Mouse (Mus musculus): ENCODE measurements around the gene Rimbp2. TPM values are rescaled to one million over a fixed set of nuclear protein-coding genes. Genes with fewer than 3 reads are reported as not detected.

Gene Rimbp2
- total and polyA plus RNA-seq, 3 experiments = not detected

DNA sequence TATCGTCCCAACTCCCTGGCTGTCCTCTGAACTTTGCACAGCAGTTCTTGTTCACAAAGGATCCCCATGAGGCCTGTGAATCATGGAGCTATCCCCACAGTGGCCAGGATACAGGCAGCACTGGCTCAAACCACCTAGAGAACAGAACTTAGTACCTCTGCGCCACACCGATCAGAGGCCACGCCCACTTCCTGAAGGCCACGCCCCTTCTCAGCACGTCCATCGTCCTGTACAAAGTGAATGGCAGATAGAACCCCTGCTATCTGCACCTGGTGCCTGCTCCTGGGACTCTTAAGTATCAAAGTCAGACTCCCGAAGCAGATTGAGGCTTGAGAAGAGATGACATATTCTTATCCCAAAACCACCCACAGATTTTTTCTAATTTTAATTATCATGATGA, 242.7 kb downstream of the Rimbp2 start:
- Histone ChIP-seq H3K9me3 (replicated peaks; ENCODE audit: low read length) (peaks cover 90% of the 10 kb centered on the region), H3K27me3 (replicated peaks) (no peaks in the 10 kb centered on the region)

DNA sequence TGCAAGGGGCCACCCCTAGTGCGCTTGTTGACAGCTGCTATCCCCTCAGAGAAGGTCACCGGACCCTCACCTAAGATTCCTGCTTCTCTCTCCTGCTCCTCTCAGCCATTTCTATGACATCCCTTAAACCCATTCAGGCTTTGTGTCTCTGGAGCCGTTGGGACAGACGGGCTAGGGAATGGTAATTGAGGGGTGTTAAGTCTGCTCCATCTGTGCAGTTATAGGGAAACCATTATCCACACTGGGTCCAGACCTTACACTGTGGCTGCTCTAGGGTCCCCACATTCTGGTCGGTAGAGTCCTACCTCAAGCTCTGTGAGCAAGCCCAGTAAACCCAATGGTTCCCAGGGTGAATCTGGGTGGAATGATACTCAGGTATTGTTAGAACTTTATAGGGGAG, 244.4 kb downstream of the Rimbp2 start:
- no peak overlapping the region for H3K4me3 ChIP-seq (replicated peaks in 1 of 3; ENCODE audit: low read depth in 2 of 3, low read length in 2 of 3, poor library complexity in 1 of 3)
- no peaks in the 10 kb centered on the region for H3K27me3 ChIP-seq (replicated peaks)
- H3K9ac ChIP-seq (ENCODE audit: insufficient read depth, low read depth) = no peak overlapping the region
- DNase-seq (ENCODE audit: extremely low read depth) = no peak
- TF ChIP-seq E2F4 (IDR thresholded peaks at IDR 0.05; ENCODE audit: insufficient replicate concordance, low read depth, low read length) (no peak), CHD1 (IDR thresholded peaks at IDR 0.05; ENCODE audit: low read depth, low read length) (no peak), MEF2A (IDR thresholded peaks at IDR 0.05; ENCODE audit: borderline replicate concordance, low read depth, low read length) (no peak), ZC3H11A (IDR thresholded peaks at IDR 0.05; ENCODE audit: low read depth, low read length) (no peak), SIN3A (IDR thresholded peaks at IDR 0.05; ENCODE audit: low read length) (no peak), ZKSCAN1 (IDR thresholded peaks at IDR 0.05; ENCODE audit: borderline replicate concordance, low read depth, low read length) (no peak), RAD21 (IDR thresholded peaks at IDR 0.05; ENCODE audit: low read depth, low read length) (no peak), MAX (IDR thresholded peaks at IDR 0.05; ENCODE audit: low read length) (no peak), IRF4 (IDR thresholded peaks at IDR 0.05; ENCODE audit: low read depth, low read length) (no peak)
- no peaks in the 10 kb centered on the region for H3K4me1 ChIP-seq (ENCODE audit: control insufficient read depth in 1 of 2, insufficient read depth in 2 of 2)
- dilution Hi-C loops (cut with MboI; ENCODE audit: extremely low pct_ligation_motif_present, extremely low pct_unique_long_range_greater_than_20kb, low sequenced_read_pairs) (no loop called here), in situ Hi-C loops (cut with MboI; ENCODE audit: low pct_ligation_motif_present, low pct_unique_long_range_greater_than_20kb, low sequenced_read_pairs) (no loop called here)
- H3K36me3 ChIP-seq (replicated peaks in 1 of 2; ENCODE audit: control insufficient read depth in 1 of 2, insufficient read depth in 1 of 2, low read length in 1 of 2) = no peaks in the 10 kb centered on the region
- H3K4me2 ChIP-seq (ENCODE audit: insufficient read depth, low read depth, poor library complexity, severe bottlenecking) = no peak overlapping the region
- H3K9me3 ChIP-seq (replicated peaks; ENCODE audit: low read length) = peaks cover 87% of the 10 kb centered on the region
- H3K79me2 ChIP-seq (replicated peaks; ENCODE audit: control insufficient read depth, extremely low read depth, insufficient read depth, poor library complexity, severe bottlenecking) = no peaks in the 10 kb centered on the region
- no peak overlapping the region for H3K27ac ChIP-seq (ENCODE audit: insufficient read depth, low read depth)

More for the DNA sequence above, 242.7 kb downstream of the Rimbp2 start:
- dilution Hi-C loops (cut with MboI; ENCODE audit: extremely low pct_ligation_motif_present, extremely low pct_unique_long_range_greater_than_20kb, low sequenced_read_pairs) = no loop called here
- no peak for DNase-seq (ENCODE audit: extremely low read depth)
- Histone ChIP-seq H3K79me2 (replicated peaks; ENCODE audit: control insufficient read depth, extremely low read depth, insufficient read depth, poor library complexity, severe bottlenecking) (no peaks in the 10 kb centered on the region), H3K9ac (ENCODE audit: insufficient read depth, low read depth) (no peak overlapping the region), H3K36me3 (replicated peaks in 1 of 2; ENCODE audit: control insufficient read depth in 1 of 2, insufficient read depth in 1 of 2, low read length in 1 of 2) (no peaks in the 10 kb centered on the region), H3K4me2 (ENCODE audit: insufficient read depth, low read depth, poor library complexity, severe bottlenecking) (no peak overlapping the region), H3K4me3 (replicated peaks in 1 of 3; ENCODE audit: low read depth in 2 of 3, low read length in 2 of 3, poor library complexity in 1 of 3) (no peak overlapping the region), H3K4me1 (ENCODE audit: control insufficient read depth in 1 of 2, insufficient read depth in 2 of 2) (no peaks in the 10 kb centered on the region), H3K27ac (ENCODE audit: insufficient read depth, low read depth) (no peak overlapping the region)
- TF ChIP-seq MAFK (IDR thresholded peaks at IDR 0.05; ENCODE audit: insufficient replicate concordance, low read length) = no peak
- no peak for TF ChIP-seq TBP (conservative IDR thresholded peaks at IDR 0.05; ENCODE audit: low read depth, low read length)
- in situ Hi-C loops (cut with MboI; ENCODE audit: low pct_ligation_motif_present, low pct_unique_long_range_greater_than_20kb, low sequenced_read_pairs) = no loop called here

Other genes with a start within 250 kb of the Rimbp2 start
- gene Stx2, start 55.1 kb upstream of the Rimbp2 start, total RNA-seq (2012; rRNA removed) = 3.4 and 5.2 TPM in 2 replicates
- gene Stx2, start 55.1 kb upstream of the Rimbp2 start, total RNA-seq (2014; rRNA removed) = 0.74 and 1.2 TPM in 2 replicates
- 1.9 and 2.5 TPM in 2 replicates for gene Stx2, start 55.1 kb upstream of the Rimbp2 start, polyA plus RNA-seq (2012; ENCODE audit: insufficient read length, low read depth)
- gene Ran, start 66.6 kb upstream of the Rimbp2 start, total RNA-seq (2012; rRNA removed) = 847 and 977 TPM in 2 replicates
- gene Ran, start 66.6 kb upstream of the Rimbp2 start, total RNA-seq (2014; rRNA removed) = 1,083 and 1,183 TPM in 2 replicates
- 1,512 and 1,664 TPM in 2 replicates for gene Ran, start 66.6 kb upstream of the Rimbp2 start, polyA plus RNA-seq (2012; ENCODE audit: insufficient read length, low read depth)
- 0.04 TPM in 1 of 2 replicates, not detected in the other for gene Adgrd1, start 143.3 kb upstream of the Rimbp2 start, total RNA-seq (2012; rRNA removed)
- 0.05 and 0.07 TPM in 2 replicates for gene Adgrd1, start 143.3 kb upstream of the Rimbp2 start, total RNA-seq (2014; rRNA removed)
- 0.11 TPM in 1 of 2 replicates, not detected in the other for gene Adgrd1, start 143.3 kb upstream of the Rimbp2 start, polyA plus RNA-seq (2012; ENCODE audit: insufficient read length, low read depth)